Mouse (Mus musculus) midbrain, embryonic 13.5 days (tissue): ENCODE data around the gene Ttn. TPM values are rescaled to one million over a fixed set of nuclear protein-coding genes. Genes with fewer than 3 reads are reported as not detected.

Experiments
- ATAC-seq: fragments of 200-750 bp; cut with Nextera tagmentation; 2 replicates; pipeline ENCODE4 v1.8.0; 2017; ENCODE audit warnings: mild to moderate bottlenecking, moderate TSS enrichment, moderate library complexity
- H3K27ac ChIP-seq: fragments of 300-500 bp; sonication (generic); 2 replicates; pipeline ENCODE4 v1.5.1; 2015; ENCODE audit warnings: inconsistent platforms, mild to moderate bottlenecking, moderate library complexity
- H3K27me3 ChIP-seq: fragments of 300-500 bp; sonication (generic); 2 replicates; pipeline ENCODE4 v1.6.1; 2015; ENCODE audit warnings: mild to moderate bottlenecking, inconsistent platforms
- H3K36me3 ChIP-seq: fragments of 300-500 bp; sonication (generic); 2 replicates; pipeline ENCODE4 v1.6.1; 2015; ENCODE audit warnings: mild to moderate bottlenecking, inconsistent platforms
- H3K4me1 ChIP-seq: fragments of 300-500 bp; sonication (generic); replicated peaks from 2 replicates; pipeline ENCODE4 v1.6.1; 2015; ENCODE audit warnings: inconsistent platforms
- H3K4me2 ChIP-seq: fragments of 300-500 bp; sonication (generic); replicated peaks from 2 replicates; pipeline ENCODE4 v1.6.1; 2015; ENCODE audit warnings: moderate library complexity, mild to moderate bottlenecking, inconsistent platforms
- H3K4me3 ChIP-seq: fragments of 300-500 bp; sonication (generic); replicated peaks from 2 replicates; pipeline ENCODE4 v1.5.1; 2015; ENCODE audit warnings: mild to moderate bottlenecking, inconsistent platforms
- H3K9ac ChIP-seq: fragments of 300-500 bp; sonication (generic); replicated peaks from 2 replicates; pipeline ENCODE4 v1.6.1; 2015; ENCODE audit warnings: mild to moderate bottlenecking, inconsistent platforms
- H3K9me3 ChIP-seq: fragments of 300-500 bp; sonication (generic); 2 replicates; pipeline ENCODE4 v1.6.1; 2016; ENCODE audit warnings: mild to moderate bottlenecking, inconsistent platforms
- WGBS: fragments of 180-500 bp; shearing (Covaris S2); methylation state at CpG from one replicate; pipeline ENCODE4 v1.1.7; 2015; 5-methylcytosine and 5-hydroxymethylcytosine counted together
- polyA plus RNA-seq: library from polyadenylated mRNA; unstranded; fragments of >200 nt; fragmentation: Nextera tagmentation; extraction: Ambion mirVana; gene quantifications from 2 replicates; pipeline ENCODE4 v1.2.1, GENCODE M21; 2015

Gene Ttn
- polyA plus RNA-seq, 1 experiment from 2014 or later, result 0.30 TPM

DNA sequence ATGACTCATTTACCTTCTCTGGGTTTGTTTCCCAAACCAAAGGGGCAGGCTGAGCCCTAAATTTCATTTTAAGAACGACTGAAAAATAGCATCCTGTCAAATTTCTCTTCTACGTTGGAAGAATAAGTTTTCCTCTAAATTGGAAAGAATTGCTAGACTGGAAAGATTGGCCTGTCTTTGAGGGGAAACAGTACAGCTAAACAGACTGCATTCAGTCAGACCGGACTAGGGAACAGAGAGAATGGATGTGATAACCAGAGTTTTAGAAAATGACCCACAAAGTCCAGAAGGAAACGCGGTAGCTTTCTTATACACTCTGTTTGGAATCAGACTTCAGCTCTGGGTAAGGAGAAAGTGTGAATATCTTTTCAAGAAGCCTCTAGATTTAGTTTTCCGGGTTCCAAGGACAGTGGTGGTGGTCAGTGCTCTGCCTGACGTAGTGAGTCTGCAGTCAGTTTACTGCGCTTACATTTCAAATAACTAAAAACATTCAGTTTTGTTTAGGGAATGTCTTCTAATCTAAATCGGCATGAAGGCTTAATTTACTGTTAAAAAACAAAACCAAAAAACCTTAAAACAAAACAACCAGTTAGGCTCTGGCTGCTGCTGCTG is 310.1 kb downstream of the Ttn start:
- Histone ChIP-seq H3K9me3 (no peaks in the 10 kb centered on the region), H3K4me2 (peak overlapping the region; percentile 65), H3K27me3 (no peaks in the 10 kb centered on the region), H3K9ac (peak overlapping the region; percentile 65), H3K36me3 (no peaks in the 10 kb centered on the region), H3K27ac (peak overlapping the region; percentile 76), H3K4me1 (peaks cover 27% of the 10 kb centered on the region), H3K4me3 (peak overlapping the region; percentile 46)
- no peak for ATAC-seq
- WGBS, result 44% methylated on average over 9 of the region's 9 CpGs

DNA sequence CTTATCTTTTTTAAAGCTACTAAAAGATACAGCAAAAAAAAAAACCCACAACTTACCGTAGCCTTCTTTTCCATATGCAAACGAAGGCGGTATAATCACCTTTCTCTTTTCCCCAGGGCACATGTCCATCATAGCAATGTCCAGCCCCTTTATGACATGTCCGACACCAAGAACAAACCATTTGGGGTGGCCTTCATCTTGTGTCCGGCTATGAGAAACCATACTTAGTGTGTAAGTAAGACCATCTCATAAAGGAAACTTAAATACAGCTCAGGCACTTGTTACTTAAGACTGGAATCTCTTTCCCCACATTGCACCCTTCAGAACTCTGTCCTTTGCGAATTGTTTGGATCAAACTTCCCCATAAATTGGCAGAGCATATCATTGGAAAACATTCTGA is 310.7 kb downstream of the Ttn start:
- peak overlapping the region; percentile 46 for H3K4me3 ChIP-seq
- WGBS, result 86% methylated on average over 6 of the region's 6 CpGs
- no peaks in the 10 kb centered on the region for H3K36me3 ChIP-seq
- peak overlapping the region; percentile 65 for H3K4me2 ChIP-seq
- no peaks in the 10 kb centered on the region for H3K27me3 ChIP-seq
- H3K9me3 ChIP-seq, result no peaks in the 10 kb centered on the region
- H3K27ac ChIP-seq, result no peak overlapping the region
- peak overlapping the region; percentile 65 for H3K9ac ChIP-seq
- H3K4me1 ChIP-seq, result peaks cover 22% of the 10 kb centered on the region
- ATAC-seq, result no peak

DNA sequence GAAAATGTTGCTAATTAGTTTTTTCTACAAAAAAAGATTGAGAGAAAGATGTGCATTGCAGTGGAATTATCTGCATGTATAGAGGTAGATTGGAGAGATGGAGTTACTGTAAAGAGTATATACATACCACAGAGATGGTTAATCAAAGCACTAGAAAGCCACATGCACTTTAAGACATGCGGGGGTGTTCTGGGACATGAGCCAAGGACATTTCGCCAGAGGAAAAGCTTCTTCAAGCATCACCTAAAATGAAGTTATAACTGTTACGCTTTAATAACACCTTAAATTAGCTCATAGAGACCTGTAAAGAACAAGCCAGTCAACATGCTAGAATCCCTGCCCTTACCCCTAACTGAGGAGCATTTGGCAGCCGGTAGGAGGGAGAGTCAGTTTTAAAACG is 315.1 kb downstream of the Ttn start:
- WGBS, result 85% methylated on average over 5 of the region's 5 CpGs
- H3K9ac ChIP-seq, result no peak overlapping the region
- peaks cover 24% of the 10 kb centered on the region for H3K36me3 ChIP-seq

DNA sequence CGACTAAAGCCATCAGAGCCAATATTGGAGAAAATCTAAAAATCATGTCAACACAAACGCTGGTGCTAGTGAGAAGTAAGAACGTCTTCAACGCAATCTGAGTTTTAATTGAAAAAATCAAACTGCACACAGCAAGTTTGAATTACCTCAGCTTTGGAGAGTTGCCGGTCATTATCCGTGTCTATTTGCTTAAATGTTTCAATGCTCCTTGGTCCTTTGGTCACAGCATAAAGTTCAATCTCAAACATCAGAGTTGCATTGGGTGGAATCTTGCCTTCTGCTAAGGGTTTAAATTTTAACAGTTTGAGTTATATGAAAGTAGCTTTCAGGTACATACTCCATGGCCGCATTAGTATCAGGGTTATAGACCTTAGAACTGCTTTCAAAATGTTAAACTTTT is 316.8 kb downstream of the Ttn start:
- H3K9me3 ChIP-seq, result no peaks in the 10 kb centered on the region
- H3K36me3 ChIP-seq, result peaks cover 30% of the 10 kb centered on the region
- H3K4me3 ChIP-seq, result no peak overlapping the region
- no peak overlapping the region for H3K27ac ChIP-seq
- H3K4me2 ChIP-seq, result no peak overlapping the region
- ATAC-seq, result no peak
- WGBS, result 96% methylated on average over 7 of the region's 7 CpGs
- H3K27me3 ChIP-seq, result no peaks in the 10 kb centered on the region
- H3K4me1 ChIP-seq, result 0 out of 2 replicates have a peak, but pooled peaks cover 2% of the 10 kb centered on the region
- H3K9ac ChIP-seq, result no peak overlapping the region

More for the DNA sequence above, 315.1 kb downstream of the Ttn start:
- Histone ChIP-seq H3K9me3 (no peaks in the 10 kb centered on the region), H3K27me3 (no peaks in the 10 kb centered on the region), H3K4me2 (no peak overlapping the region), H3K4me1 (peaks cover 10% of the 10 kb centered on the region), H3K27ac (no peak overlapping the region), H3K4me3 (no peak overlapping the region)
- no peak for ATAC-seq

DNA sequence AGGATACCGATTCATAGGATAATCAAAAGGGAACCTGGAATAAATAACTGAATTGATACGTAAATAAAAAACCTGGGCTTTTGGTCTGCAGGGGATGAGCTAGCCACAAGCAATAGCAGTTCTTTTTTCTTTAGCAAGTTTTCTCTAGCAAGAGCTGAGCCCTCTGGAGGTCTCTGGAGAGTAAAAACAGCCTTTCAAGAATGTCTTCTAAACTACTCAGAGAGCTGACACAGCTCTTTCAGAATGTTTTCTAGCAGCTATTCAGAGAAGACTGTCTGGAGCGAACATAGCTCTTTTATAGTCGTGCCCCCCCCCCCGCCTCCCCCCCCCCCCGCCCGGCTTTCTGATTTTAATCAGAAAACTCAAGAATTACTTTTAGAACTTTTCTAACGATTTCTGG is 322.9 kb downstream of the Ttn start:
- Histone ChIP-seq H3K4me2 (no peak overlapping the region), H3K36me3 (peaks cover 23% of the 10 kb centered on the region), H3K4me3 (no peak overlapping the region), H3K9me3 (no peaks in the 10 kb centered on the region), H3K4me1 (no peaks in the 10 kb centered on the region), H3K27me3 (no peaks in the 10 kb centered on the region), H3K27ac (no peak overlapping the region), H3K9ac (no peak overlapping the region)
- 52% methylated on average over 6 of the region's 8 CpGs for WGBS
- no peak for ATAC-seq

DNA sequence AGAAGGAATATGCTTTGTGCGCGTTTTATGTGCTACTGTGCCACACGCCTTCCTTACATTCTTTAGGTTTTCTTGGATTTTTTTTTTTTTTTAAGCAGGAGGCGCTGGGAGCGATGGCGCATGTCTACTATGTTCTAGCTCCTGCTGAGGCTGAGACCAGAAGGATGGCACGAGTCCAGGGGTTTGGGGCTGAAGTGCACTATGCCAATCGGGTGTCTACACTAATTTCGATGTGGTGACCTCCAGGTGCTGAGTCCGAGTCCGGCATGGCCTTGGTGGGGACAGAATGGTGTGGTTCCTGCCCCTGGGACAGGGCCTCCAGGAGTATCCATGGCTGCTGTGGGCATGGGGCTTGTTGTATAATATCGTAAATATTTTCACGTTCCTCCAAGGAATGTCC is 323.8 kb downstream of the Ttn start:
- Histone ChIP-seq H3K9me3 (no peaks in the 10 kb centered on the region), H3K4me2 (no peak overlapping the region), H3K27ac (no peak overlapping the region), H3K4me3 (no peak overlapping the region), H3K36me3 (peaks cover 15% of the 10 kb centered on the region), H3K9ac (no peak overlapping the region), H3K4me1 (no peaks in the 10 kb centered on the region), H3K27me3 (no peaks in the 10 kb centered on the region)
- ATAC-seq, result no peak
- WGBS, result 84% methylated on average over 13 of the region's 13 CpGs

DNA sequence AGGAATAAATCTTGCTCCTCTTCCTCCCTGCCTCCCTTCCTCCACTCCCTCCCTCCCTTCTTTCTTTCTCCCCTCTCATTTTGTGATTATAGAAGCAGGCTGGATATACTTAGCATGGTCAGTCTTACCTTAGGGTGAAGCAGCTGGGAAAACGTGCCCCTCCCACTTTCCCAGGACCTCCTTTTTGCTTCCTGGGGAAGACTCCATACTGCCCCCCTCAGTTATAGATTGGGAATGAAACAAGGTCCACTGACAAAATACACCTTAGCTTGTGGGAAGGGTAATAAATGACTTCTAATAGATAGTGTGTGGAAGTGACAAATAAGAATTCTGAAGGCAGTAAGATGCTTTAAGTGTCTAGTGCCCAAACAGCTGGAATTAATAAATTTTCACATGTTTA is 326.4 kb downstream of the Ttn start:
- no peaks in the 10 kb centered on the region for H3K9me3 ChIP-seq
- H3K36me3 ChIP-seq, result no peaks in the 10 kb centered on the region
- H3K27ac ChIP-seq, result no peak overlapping the region
- no peak overlapping the region for H3K9ac ChIP-seq
- no peaks in the 10 kb centered on the region for H3K27me3 ChIP-seq
- ATAC-seq, result no peak
- no peak overlapping the region for H3K4me3 ChIP-seq
- 6% methylated on average over 1 of the region's 1 CpGs for WGBS
- H3K4me2 ChIP-seq, result no peak overlapping the region
- no peaks in the 10 kb centered on the region for H3K4me1 ChIP-seq

DNA sequence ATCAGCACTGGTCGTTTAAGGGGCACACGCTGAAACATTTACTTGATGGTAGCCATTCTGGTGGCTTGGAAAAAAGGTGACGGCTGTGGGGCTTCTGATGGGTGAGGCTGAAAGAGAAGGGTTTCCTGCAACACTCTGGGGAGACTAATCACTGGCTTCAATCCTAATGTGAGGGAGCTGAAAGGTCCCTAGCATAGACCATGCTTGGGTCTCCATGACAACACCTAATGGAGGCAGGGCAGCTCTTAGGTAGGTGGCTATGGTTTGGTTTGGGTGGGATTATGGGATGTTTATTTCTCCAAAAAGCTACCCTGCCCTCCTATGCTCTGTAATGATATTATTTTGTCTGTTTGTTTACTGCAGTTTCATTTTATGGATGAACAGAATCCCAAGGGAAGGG is 326.9 kb downstream of the Ttn start:
- no peaks in the 10 kb centered on the region for H3K36me3 ChIP-seq
- H3K27me3 ChIP-seq, result no peaks in the 10 kb centered on the region
- no peak overlapping the region for H3K4me2 ChIP-seq
- WGBS, result 78% methylated on average over 3 of the region's 3 CpGs
- no peak overlapping the region for H3K27ac ChIP-seq
- no peaks in the 10 kb centered on the region for H3K9me3 ChIP-seq
- no peak for ATAC-seq
- H3K9ac ChIP-seq, result no peak overlapping the region
- no peak overlapping the region for H3K4me3 ChIP-seq
- no peaks in the 10 kb centered on the region for H3K4me1 ChIP-seq

DNA sequence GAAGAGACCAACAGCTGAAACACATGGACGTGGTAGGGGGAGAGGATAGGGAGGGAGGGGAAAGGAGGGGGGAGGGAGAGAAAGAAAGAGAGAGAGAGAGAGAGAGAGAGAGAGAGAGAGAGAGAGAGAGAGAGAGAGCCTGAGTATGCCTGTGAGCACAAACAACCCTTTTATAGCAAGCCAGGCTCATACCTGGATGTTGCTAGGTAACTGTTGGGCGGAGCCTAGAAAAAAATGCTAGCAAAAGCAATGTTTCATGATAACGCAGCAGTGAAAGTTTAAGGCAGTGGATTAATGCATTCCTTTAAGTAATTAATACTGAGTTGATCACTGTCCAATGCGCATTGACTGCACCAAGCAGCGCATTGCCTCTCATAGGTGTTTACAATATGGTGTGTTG is 327.7 kb downstream of the Ttn start:
- whole genome bisulfite sequencing, result 79% methylated on average over 5 of the region's 5 CpGs
- ATAC-seq, result no peak
- Histone ChIP-seq H3K9ac (no peak overlapping the region), H3K27me3 (no peaks in the 10 kb centered on the region), H3K4me2 (no peak overlapping the region), H3K36me3 (no peaks in the 10 kb centered on the region), H3K4me3 (no peak overlapping the region), H3K9me3 (no peaks in the 10 kb centered on the region), H3K4me1 (no peaks in the 10 kb centered on the region), H3K27ac (no peak overlapping the region)

Other genes starting within 250 kb of the Ttn start
- 5.4 and 6.4 TPM in 2 replicates for gene Ccdc141, start 188.1 kb upstream of the Ttn start, polyA plus RNA-seq